Mouse (Mus musculus): Measurements from ENCODE around the gene Pigo. TPM values are rescaled to one million over a fixed set of nuclear protein-coding genes. Genes with fewer than 3 reads are reported as not detected.
A peak's percentile ranks its signal among the peaks of the same experiment; 100 is the strongest.

Pigo gene
- total and polyA plus RNA-seq, 3 experiments: 20.1 to 26.5 (median 21.0) TPM

- 1% methylated on average over 33 of the region's 33 CpGs for WGBS
- TF ChIP-seq EP300 (IDR thresholded peaks at IDR 0.05; ENCODE audit: insufficient read depth, low read depth, low read length) (peak; percentile 75), CTCF (IDR thresholded peaks at IDR 0.05) (no peak), POLR2A (IDR thresholded peaks at IDR 0.05; ENCODE audit: insufficient read depth, low read depth, low read length) (peak; percentile 63)
- intact Hi-C loops (cut with DNase I): loop anchor here (2.0 to 10.0 kb wide), 3 partner anchors 199 to 377 kb away; no protein-coding TSS in a partner anchor
Measured at GRCm38 (mm10) chr4:43045659-43046302, 20.2 kb upstream of the Pigo start, which contains the start of gene Fam214b. Gene Fam214b (minus strand): TSS chr4:43046220.

GRCm38 (mm10) chr4:43045285-43045658, 19.7 kb upstream of the Pigo start:
- 9% methylated on average over 13 of the region's 13 CpGs for whole genome bisulfite sequencing

More at GRCm38 (mm10) chr4:43045659-43046302, 20.2 kb upstream of the Pigo start, which contains the start of gene Fam214b:
- Histone ChIP-seq H3K27ac (peak within 1 kb of the TSS; percentile 79), H3K4me3 (peak within 1 kb of the TSS; percentile 71), H3K36me3 (ENCODE audit: control insufficient read depth, insufficient read depth, low read length) (no peaks in the 10 kb centered on the region), H3K9ac (ENCODE audit: low read depth, low read length) (peak within 1 kb of the TSS; percentile 60), H3K27me3 (ENCODE audit: control insufficient read depth, insufficient read depth, low read length) (no peaks in the 10 kb centered on the region), H3K4me1 (ENCODE audit: control insufficient read depth, insufficient read depth, low read length) (peaks cover 5% of the 10 kb centered on the region), H3K79me2 (replicated peaks; ENCODE audit: control insufficient read depth, insufficient read depth, low read length) (no peaks in the 10 kb centered on the region)
- peak; percentile 98 to 99 for DNase-seq

GRCm38 (mm10) chr4:43044673-43045072, 19.1 kb upstream of the Pigo start:
- peak; percentile 58 to 75 for DNase-seq
- no peaks in the 10 kb centered on the region for H3K36me3 ChIP-seq (ENCODE audit: control insufficient read depth, insufficient read depth, low read length)
- H3K27ac ChIP-seq: peak overlapping the region; percentile 79
- WGBS: 20% methylated on average over 4 of the region's 4 CpGs
- no peaks in the 10 kb centered on the region for H3K27me3 ChIP-seq (ENCODE audit: control insufficient read depth, insufficient read depth, low read length)
- TF ChIP-seq EP300 (IDR thresholded peaks at IDR 0.05; ENCODE audit: insufficient read depth, low read depth, low read length) (0 out of 2 replicates have a peak, but pooled peaks have one; percentile 36), CTCF (IDR thresholded peaks at IDR 0.05) (no peak)
- no peak overlapping the region; the same call in 1 of the 2 replicates for H3K9ac ChIP-seq (ENCODE audit: low read depth, low read length)
- H3K4me1 ChIP-seq (ENCODE audit: control insufficient read depth, insufficient read depth, low read length): peaks cover 5% of the 10 kb centered on the region
- H3K79me2 ChIP-seq (replicated peaks; ENCODE audit: control insufficient read depth, insufficient read depth, low read length): no peaks in the 10 kb centered on the region
- intact Hi-C loops (cut with DNase I): loop anchor here (5.0 to 10.0 kb wide), 2 partner anchors 360 to 378 kb away; no protein-coding TSS in a partner anchor
- peak overlapping the region; percentile 71 for H3K4me3 ChIP-seq

More at GRCm38 (mm10) chr4:43045285-43045658, 19.7 kb upstream of the Pigo start:
- H3K27me3 ChIP-seq (ENCODE audit: control insufficient read depth, insufficient read depth, low read length): no peaks in the 10 kb centered on the region
- peak overlapping the region; percentile 71 for H3K4me3 ChIP-seq
- DNase-seq: no peak
- H3K36me3 ChIP-seq (ENCODE audit: control insufficient read depth, insufficient read depth, low read length): no peaks in the 10 kb centered on the region
- H3K79me2 ChIP-seq (replicated peaks; ENCODE audit: control insufficient read depth, insufficient read depth, low read length): no peaks in the 10 kb centered on the region
- H3K9ac ChIP-seq (ENCODE audit: low read depth, low read length): peak overlapping the region; percentile 54
- intact Hi-C loops (cut with DNase I): loop anchor here (5.0 to 10.0 kb wide), 2 partner anchors 360 to 377 kb away; no protein-coding TSS in a partner anchor
- TF ChIP-seq POLR2A (IDR thresholded peaks at IDR 0.05; ENCODE audit: insufficient read depth, low read depth, low read length) (no peak), CTCF (IDR thresholded peaks at IDR 0.05) (no peak), EP300 (IDR thresholded peaks at IDR 0.05; ENCODE audit: insufficient read depth, low read depth, low read length) (no peak)
- peak overlapping the region; percentile 79 for H3K27ac ChIP-seq
- peaks cover 5% of the 10 kb centered on the region for H3K4me1 ChIP-seq (ENCODE audit: control insufficient read depth, insufficient read depth, low read length)

GRCm38 (mm10) chr4:43043644-43044357, 18.2 kb upstream of the Pigo start:
- H3K4me1 ChIP-seq (ENCODE audit: control insufficient read depth, insufficient read depth, low read length): peaks cover 10% of the 10 kb centered on the region
- DNase-seq: peak; percentile 70 to 83
- peak overlapping the region; percentile 79 for H3K27ac ChIP-seq
- TF ChIP-seq POLR2A (IDR thresholded peaks at IDR 0.05; ENCODE audit: insufficient read depth, low read depth, low read length) (no peak), EP300 (IDR thresholded peaks at IDR 0.05; ENCODE audit: insufficient read depth, low read depth, low read length) (no peak), CTCF (IDR thresholded peaks at IDR 0.05) (no peak)
- no peaks in the 10 kb centered on the region for H3K36me3 ChIP-seq (ENCODE audit: control insufficient read depth, insufficient read depth, low read length)
- H3K4me3 ChIP-seq: peak overlapping the region; percentile 24; the same call in 1 of the 2 replicates
- 29% methylated on average over 7 of the region's 7 CpGs for WGBS
- intact Hi-C loops (cut with DNase I): loop anchor here (10.0 kb wide), 1 partner anchor 361 kb away; no protein-coding TSS in a partner anchor
- no peak overlapping the region for H3K9ac ChIP-seq (ENCODE audit: low read depth, low read length)
- no peaks in the 10 kb centered on the region for H3K79me2 ChIP-seq (replicated peaks; ENCODE audit: control insufficient read depth, insufficient read depth, low read length)
- no peaks in the 10 kb centered on the region for H3K27me3 ChIP-seq (ENCODE audit: control insufficient read depth, insufficient read depth, low read length)

GRCm38 (mm10) chr4:43040881-43041547, 15.4 kb upstream of the Pigo start:
- DNase-seq: no peak
- WGBS: 63% methylated on average over 9 of the region's 9 CpGs
- no peak overlapping the region for H3K4me3 ChIP-seq
- H3K27me3 ChIP-seq (ENCODE audit: control insufficient read depth, insufficient read depth, low read length): no peaks in the 10 kb centered on the region
- 0 out of 2 replicates have a peak overlapping the region, but pooled peaks have one; percentile 7 for H3K27ac ChIP-seq
- H3K4me1 ChIP-seq (ENCODE audit: control insufficient read depth, insufficient read depth, low read length): peaks cover 13% of the 10 kb centered on the region
- H3K9ac ChIP-seq (ENCODE audit: low read depth, low read length): no peak overlapping the region
- H3K36me3 ChIP-seq (ENCODE audit: control insufficient read depth, insufficient read depth, low read length): no peaks in the 10 kb centered on the region
- intact Hi-C loops (cut with DNase I): loop anchor here (10.0 kb wide), 1 partner anchor 364 kb away; no protein-coding TSS in a partner anchor
- TF ChIP-seq POLR2A (IDR thresholded peaks at IDR 0.05; ENCODE audit: insufficient read depth, low read depth, low read length): no peak
- no peak for TF ChIP-seq CTCF (IDR thresholded peaks at IDR 0.05)
- TF ChIP-seq EP300 (IDR thresholded peaks at IDR 0.05; ENCODE audit: insufficient read depth, low read depth, low read length): no peak
- no peaks in the 10 kb centered on the region for H3K79me2 ChIP-seq (replicated peaks; ENCODE audit: control insufficient read depth, insufficient read depth, low read length)

Data from heart, adult 2 months (tissue).